Mouse (Mus musculus) mesoderm, embryonic 11.5 days (tissue): Measurements from ENCODE around the gene Ugt2a1.
"Not testable (repeated sequence)": the region's sequence is repeated elsewhere in the genome, so short reads cannot be mapped to it uniquely, and the experiment has no call there.

Source experiments
- DNase-seq: peaks from one replicate; pipeline ENCODE4 v3.0.0-alpha.2; 2012; ENCODE audit warnings: low read depth, low spot score

Gene Ugt2a1

GRCm38 (mm10) chr5:87490771-87491170, at the start of gene Ugt2a1:
Ugt2a1 (minus strand) TSS chr5:87490871.
- DNase-seq = no peak

- no peak for DNase-seq
Measured at GRCm38 (mm10) chr5:87538111-87538510, 47.4 kb upstream of the Ugt2a1 start, which contains the start of gene Sult1b1. Sult1b1 (minus strand) TSS chr5:87538195.

- no peak for DNase-seq
Measured at GRCm38 (mm10) chr5:87535994-87536644, 45.4 kb upstream of the Ugt2a1 start.

- DNase-seq = no peak
Measured at GRCm38 (mm10) chr5:87532288-87532687, 41.6 kb upstream of the Ugt2a1 start.

GRCm38 (mm10) chr5:87523561-87523960, 32.9 kb upstream of the Ugt2a1 start:
- not testable (repeated sequence) for DNase-seq

GRCm38 (mm10) chr5:87505776-87506458, 15.2 kb upstream of the Ugt2a1 start:
- DNase-seq = no peak

- DNase-seq = no peak
Measured at GRCm38 (mm10) chr5:87502687-87503086, 12.0 kb upstream of the Ugt2a1 start.

- DNase-seq = no peak
Measured at GRCm38 (mm10) chr5:87499341-87499740, 8.7 kb upstream of the Ugt2a1 start.

GRCm38 (mm10) chr5:87498936-87499335, 8.3 kb upstream of the Ugt2a1 start:
- DNase-seq = no peak

- DNase-seq = not testable (repeated sequence)
Measured at GRCm38 (mm10) chr5:87486706-87487105, 4.0 kb downstream of the Ugt2a1 start, which contains the start of gene Gm43638. Gm43638 (minus strand) TSS chr5:87486806.

GRCm38 (mm10) chr5:87482160-87482559, 8.5 kb downstream of the Ugt2a1 start, which contains the start of gene Ugt2a2:
Ugt2a2 (minus strand) TSS chr5:87482260.
- no peak for DNase-seq

- DNase-seq = no peak
Measured at GRCm38 (mm10) chr5:87458810-87459209, 31.9 kb downstream of the Ugt2a1 start.

GRCm38 (mm10) chr5:87457701-87458100, 33.0 kb downstream of the Ugt2a1 start:
- DNase-seq = no peak

- DNase-seq = no peak
Measured at GRCm38 (mm10) chr5:87456216-87456850, 34.3 kb downstream of the Ugt2a1 start.

- DNase-seq = no peak
Measured at GRCm38 (mm10) chr5:87455519-87455918, 35.2 kb downstream of the Ugt2a1 start.

- not testable (repeated sequence) for DNase-seq
Measured at GRCm38 (mm10) chr5:87452514-87452913, 38.2 kb downstream of the Ugt2a1 start.

GRCm38 (mm10) chr5:87436264-87436663, 54.4 kb downstream of the Ugt2a1 start:
- peak; percentile 6 for DNase-seq

- no peak for DNase-seq
Measured at GRCm38 (mm10) chr5:87425676-87426075, 65.0 kb downstream of the Ugt2a1 start.

GRCm38 (mm10) chr5:87424041-87424440, 66.6 kb downstream of the Ugt2a1 start, which contains the start of gene Ugt2b38:
Ugt2b38 (minus strand) TSS chr5:87424203.
- not testable (repeated sequence) for DNase-seq
